Mouse (Mus musculus) B cell, adult 2 months (primary cell): Measurements from ENCODE around the gene Cacfd1.

Experiments used
- DNase-seq, 2 experiments: peaks; one replicate each; pipeline ENCODE4 v3.0.0; 2022

The Cacfd1 gene

DNA sequence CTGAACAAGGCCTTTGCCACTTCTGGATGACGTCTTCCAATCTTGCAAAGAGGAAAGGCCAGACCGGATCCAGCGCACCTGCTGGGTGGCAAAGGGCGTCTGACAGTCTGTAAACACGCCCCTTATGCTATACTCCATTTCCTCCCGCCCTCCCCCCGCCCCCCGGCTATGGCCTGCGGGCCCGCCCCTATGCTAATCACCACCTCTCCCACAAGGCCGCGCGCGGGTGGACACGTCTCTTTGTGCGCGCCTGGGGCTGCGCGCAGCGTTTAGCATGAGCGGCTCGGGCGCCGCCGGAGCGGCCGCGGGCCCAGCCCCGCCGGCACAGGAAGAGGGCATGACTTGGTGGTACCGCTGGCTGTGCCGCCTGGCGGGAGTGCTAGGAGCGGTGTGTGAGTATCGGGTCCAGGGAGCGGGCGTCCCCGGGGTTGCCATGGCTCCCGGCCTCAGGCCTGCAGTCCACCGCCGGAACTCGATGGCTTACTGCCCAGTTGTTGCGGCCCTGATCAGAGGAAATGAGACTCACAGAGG lies at the start of gene Cacfd1:
Gene Cacfd1, plus strand, starts transcription at position 213 of the 531 bp plus-strand sequence.
- peak; percentile 91 to 92 for DNase-seq

DNA sequence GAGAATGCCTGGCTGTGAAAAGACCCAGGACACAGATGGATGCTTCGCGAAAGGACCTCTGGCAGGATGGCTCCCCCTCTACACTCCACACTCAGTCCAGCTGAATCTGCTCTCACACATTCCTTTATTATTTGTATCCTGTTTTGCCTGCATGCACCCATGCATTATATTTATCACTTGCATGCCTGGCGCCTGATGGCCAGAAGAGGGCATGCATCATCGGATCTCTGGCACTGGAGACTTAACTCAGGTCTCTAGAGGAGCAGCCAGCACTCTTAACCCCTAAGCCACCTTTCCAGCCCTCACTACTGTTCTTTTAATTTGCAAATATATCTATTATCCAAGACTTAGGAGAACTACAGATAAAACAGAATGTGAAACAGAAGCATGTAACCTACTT lies 49.0 kb upstream of the Cacfd1 start:
- DNase-seq = no peak

DNA sequence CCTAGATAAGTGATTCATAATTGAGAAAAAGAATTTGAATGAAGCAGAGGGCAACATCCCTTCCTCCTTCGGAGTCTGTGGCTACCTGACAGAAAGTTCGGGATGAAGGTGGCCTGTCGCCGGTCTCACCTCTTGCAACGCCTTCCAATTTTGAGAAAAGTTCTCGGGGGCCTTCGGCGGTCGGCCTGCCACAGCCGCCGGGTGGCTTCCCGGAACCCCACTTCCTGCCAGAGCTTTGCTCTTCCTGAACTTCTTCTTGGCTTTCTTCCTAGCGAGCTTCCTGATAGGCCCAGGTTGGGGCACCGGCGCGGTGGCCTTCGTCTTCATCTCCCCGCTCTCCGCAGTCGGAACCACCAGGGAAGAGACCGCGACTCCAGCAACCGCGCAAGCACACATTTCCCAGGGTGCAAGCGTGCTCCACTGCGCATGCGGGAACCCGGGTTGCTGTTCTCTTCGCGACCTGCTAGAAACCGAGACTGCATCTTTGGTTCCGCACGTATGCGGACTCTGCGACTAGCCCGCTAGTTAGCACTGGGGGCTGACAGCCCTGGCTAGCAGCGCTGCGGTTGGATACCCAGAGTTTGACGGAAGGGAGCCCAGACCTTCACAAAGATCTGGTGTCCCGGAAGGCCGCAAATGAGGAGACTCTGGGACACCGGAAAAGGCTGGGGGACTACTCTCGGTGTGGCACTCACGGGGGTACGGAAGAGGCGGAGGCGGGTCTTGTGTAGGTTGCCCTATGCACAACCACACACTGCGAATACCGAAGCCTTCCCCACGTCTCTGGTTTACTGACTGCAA lies 45.6 kb upstream of the Cacfd1 start, which contains the start of gene Rexo4:
Gene Rexo4, minus strand, starts transcription at position 464 of the 801 bp plus-strand sequence.
- DNase-seq = peak; percentile 94 to 96

- DNase-seq = no peak
Observed at GRCm38 (mm10) chr2:26964724-26965370, 44.9 kb upstream of the Cacfd1 start.

DNA sequence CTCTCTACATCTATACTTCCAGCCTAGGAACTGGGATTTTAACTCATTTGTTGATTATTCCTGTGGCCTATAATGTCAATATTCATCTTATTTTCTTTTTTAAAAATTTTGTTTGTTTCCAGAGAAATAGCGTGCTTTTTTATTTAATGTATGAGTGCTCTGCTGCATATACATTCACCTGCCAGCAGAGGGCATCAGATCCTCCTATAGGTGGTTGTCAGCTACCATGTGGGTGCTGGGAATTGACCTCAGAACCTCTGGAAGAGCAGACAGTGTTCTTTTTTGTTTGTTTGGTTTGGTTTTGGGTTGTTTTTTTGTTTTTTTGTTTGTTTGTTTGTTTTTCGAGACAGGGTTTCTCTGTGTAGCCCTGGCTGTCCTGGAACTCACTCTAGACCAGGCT lies 42.5 kb upstream of the Cacfd1 start:
- no peak for DNase-seq

DNA sequence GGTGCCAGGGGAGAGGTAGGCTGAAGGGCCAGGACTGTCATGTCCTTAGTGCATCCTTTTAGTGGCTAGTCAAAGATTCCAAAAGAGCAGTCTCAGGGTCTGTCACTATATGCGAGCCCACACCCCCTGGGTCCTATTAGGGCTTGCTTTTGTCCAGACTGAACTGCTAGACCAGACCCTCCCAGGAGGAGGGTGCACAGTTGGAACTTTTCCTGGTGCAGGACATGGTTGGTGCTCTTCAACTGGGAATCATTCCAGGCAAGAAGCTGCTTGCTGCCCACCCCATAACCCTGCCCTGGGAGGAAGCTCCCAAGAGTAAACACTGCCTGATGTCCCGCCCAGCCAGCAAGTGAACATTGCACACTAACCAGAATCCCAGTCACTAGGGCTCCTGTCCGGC lies 36.6 kb upstream of the Cacfd1 start, which contains the start of gene Adamts13:
Gene Adamts13, plus strand, starts transcription at position 301 of the 400 bp plus-strand sequence.
- DNase-seq = no peak

DNA sequence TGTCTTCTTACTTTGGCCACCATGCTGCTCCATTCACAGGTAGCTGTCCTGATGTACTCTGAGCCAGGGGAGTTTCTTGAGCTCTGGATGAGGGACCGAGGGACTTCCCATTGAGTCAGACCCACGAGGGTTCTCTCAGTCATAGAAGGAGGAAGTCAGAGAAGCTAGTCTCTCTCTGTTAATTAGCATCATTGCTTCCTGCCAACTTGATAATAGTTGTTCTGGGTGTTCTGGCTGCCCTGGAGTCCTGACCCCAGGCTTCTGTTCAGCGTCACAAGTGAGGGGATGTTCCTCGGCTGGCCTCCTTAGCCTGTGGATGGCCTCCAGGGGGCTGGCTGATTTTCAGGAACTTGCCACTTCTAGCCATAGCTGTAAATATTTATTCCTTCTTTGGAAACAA lies 35.8 kb upstream of the Cacfd1 start:
- DNase-seq = peak; percentile 49 to 64

GRCm38 (mm10) chr2:26980361-26980760 lies 29.4 kb upstream of the Cacfd1 start:
- no peak for DNase-seq

DNA sequence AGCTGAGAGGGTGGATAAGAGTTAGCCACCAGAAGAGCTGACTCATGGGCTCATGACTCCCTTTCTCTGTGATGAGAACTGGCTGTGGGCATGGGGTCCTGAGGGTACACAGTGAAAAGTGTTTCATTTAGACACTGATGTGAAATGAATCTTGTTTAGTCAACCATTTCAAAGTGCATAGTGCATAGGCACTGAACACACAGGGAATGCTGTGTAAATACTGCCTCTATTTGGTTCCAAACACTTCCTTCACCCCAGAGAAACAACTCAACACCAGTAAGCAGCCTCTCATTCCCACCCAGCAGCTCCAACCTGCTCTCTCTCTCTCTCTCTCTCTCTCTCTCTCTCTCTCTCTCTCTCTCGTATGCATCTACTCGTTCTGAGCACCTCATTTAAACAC lies 25.5 kb upstream of the Cacfd1 start:
- no peak for DNase-seq

GRCm38 (mm10) chr2:26984640-26985039 lies 25.1 kb upstream of the Cacfd1 start:
- DNase-seq = no peak

DNA sequence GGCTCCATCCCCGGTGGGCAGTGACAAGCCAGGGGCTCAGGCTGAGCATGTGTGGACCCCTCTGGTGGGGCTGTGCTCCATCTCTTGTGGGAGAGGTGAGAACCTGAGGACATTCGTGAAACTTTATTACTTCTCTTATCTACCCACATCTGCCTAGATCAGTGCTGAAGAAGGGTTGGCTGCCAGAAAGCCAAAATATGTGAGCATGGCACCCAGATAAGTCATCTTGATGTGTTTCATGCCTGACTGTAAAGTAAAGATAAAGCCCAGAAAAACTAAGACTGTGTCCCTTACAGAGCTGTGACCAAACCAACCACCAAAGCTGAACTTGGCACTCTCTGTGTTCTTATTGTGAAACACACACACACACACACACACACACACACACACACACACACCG lies 15.8 kb upstream of the Cacfd1 start:
- DNase-seq = no peak

- peak; percentile 18 to 19 for DNase-seq
Observed at GRCm38 (mm10) chr2:26997498-26997897, 12.2 kb upstream of the Cacfd1 start.

DNA sequence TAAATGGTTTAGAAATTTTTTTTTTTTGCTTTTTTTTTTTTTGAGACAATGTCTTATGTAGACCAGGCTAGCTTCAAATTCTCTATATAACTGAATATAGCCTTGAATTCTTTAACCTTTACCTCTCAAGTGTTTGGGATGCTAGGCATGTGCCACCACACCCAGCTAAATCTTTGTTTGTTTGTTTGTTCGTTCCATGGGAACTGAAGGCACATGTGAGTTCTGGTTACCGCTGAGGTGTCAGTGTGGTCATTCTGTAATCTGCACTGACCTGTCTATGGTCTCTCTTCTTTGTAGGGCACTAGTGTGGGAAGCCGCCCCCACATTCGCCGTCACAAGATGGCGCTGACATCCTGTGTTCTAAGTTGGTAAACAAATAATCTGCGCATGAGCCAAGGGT lies 11.7 kb upstream of the Cacfd1 start:
- DNase-seq = no peak

DNA sequence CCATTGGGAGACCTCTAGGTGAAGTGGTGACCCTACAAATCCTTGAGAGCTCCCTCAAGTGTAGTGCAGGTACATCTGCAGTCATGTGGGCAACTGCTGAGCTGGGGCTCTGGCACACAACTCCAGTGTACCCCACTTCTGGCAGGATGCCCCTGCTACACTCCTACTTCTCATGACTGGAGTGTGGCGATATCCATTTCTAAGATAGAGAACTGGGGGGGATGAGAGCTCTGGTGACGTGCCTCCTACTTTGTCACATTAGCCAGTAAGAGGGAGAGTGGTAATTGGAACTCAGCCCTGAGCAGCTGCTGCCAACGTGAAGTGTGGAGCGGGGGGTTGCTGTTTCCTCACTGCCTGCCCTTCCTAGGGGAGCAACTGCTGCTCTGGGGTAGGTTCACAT lies 3.5 kb upstream of the Cacfd1 start:
- DNase-seq = no peak

GRCm38 (mm10) chr2:27007701-27008100 lies 2.0 kb upstream of the Cacfd1 start:
- DNase-seq = no peak

GRCm38 (mm10) chr2:27017802-27018201 lies 8.1 kb downstream of the Cacfd1 start:
- peak; percentile 84 to 86 for DNase-seq

- no peak for DNase-seq
Observed at GRCm38 (mm10) chr2:27019530-27019929, 9.8 kb downstream of the Cacfd1 start.

- no peak for DNase-seq
Observed at GRCm38 (mm10) chr2:27021103-27021502, 11.4 kb downstream of the Cacfd1 start.

- DNase-seq = no peak
Observed at GRCm38 (mm10) chr2:27022612-27023011, 12.9 kb downstream of the Cacfd1 start.

DNA sequence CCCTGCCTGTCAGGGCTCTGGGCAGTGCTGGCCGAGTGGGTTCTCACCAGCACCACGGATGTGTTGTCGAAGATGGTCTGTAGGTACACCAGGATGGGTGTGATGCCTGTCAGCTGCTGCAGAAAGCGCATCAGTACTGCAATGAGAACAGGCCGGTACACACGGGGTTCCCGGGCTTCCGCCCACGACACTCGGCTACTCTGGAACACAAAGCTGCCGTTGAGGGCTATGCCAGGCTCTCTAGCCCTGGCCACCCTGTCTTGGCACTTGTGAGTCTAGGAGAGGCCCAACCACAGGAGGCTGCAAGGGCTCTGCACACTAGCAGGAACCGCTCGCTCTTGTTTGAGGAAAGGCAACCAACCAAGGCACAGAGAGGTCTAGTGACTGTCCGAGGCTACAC lies 14.4 kb downstream of the Cacfd1 start:
- DNase-seq = no peak

DNA sequence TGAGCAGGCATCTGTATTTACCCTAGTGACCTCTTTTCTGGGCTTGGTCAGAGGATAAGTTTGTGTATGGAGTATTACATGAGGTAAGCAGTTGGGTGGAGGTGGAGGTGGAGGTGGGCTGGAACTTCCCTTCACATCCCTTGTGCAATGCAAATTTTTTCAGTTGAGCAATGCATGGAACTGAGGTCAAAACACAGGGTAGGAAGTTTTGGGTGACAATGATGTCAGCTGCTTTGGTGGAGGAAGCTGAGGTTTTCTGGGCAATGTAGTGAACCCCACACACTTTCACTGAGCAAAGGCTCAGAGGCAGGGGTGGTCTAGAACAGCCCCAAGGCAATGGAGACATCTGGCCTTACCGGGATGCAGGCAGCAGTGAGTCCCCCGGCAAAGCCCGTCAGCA lies 15.8 kb downstream of the Cacfd1 start:
- DNase-seq = peak; percentile 53 to 54

DNA sequence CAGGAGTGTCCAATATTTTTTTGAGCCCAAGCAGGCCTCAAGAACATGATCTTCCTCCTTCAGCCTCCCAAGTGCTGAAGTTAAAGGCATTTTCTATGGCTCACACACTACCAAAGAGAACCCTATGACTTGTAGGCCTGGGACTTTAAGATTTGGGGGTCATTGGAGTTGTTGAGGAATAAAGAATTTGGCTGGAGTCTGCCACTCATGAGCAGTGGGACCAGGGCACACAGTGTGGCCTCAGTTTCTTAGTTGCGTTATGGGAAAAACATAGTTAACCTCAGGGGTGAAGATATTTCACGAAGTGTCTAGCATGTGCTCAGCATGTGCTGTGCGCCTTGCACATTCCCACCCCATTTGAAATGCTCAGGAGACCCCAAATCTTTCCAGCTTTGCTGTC lies 16.6 kb downstream of the Cacfd1 start:
- DNase-seq = no peak

DNA sequence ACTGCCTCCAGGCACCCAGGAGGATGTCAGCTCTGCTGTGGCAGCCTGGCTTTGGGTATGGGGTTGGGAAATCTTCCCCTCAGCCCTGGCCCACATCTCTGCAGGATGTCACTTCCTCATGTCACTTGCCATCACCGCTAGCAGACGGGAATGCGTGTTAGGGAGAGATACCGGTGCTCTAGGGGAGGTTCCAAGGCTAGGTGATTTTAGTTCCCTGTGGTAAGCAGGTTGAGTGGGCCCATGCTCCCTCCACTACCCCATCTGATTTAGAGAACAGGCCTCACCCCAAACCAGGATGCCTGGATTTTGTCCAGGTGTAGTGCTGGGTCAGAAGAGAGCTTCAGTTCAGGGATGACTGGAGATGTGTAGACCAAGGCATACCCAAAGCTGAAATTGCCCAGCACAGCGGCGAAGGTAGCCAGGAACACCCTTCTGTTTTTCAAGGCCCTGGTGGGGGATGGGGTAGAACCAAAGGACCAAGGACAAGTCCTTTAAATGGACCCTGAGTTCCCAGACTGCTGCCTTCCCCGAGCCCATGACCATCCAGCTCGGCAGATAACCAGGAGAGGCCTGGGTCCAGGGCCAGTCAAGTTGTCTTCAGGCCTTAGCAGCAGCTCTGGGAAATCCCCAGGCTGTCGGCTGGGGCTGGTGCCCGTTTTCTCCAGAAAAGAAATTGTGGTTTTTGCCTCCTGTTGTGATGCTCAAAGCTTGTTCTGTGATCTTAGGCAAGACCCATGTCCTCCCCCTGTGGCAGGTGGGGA lies 17.3 kb downstream of the Cacfd1 start:
- DNase-seq = no peak
